Mouse (Mus musculus): ENCODE results near the gene Mvb12b. TPM values are rescaled to one million over a fixed set of nuclear protein-coding genes. Genes with fewer than 3 reads are reported as not detected.
A peak's percentile ranks its signal among the peaks of the same experiment; 100 is the strongest.

Gene Mvb12b
- total and polyA plus RNA-seq, 2 experiments from 2014 or later, result 82.8 to 141 TPM

- ATAC-seq (no peak), DNase-seq (no peak)
- Histone ChIP-seq H3K4me2 (ENCODE audit: low read depth) (no peak overlapping the region), H3K27me3 (ENCODE audit: insufficient read depth, low read length) (no peaks in the 10 kb centered on the region), H3K9ac (no peak overlapping the region), H3K27ac (ENCODE audit: low read depth, low read length) (peak overlapping the region; percentile 29; the same call in 1 of the 2 replicates), H3K4me3 (ENCODE audit: low read depth, low read length) (no peak overlapping the region), H3K9me3 (ENCODE audit: low read length) (no peaks in the 10 kb centered on the region), H3K4me1 (ENCODE audit: insufficient read depth) (0 out of 2 replicates have a peak, but pooled peaks cover 19% of the 10 kb centered on the region), H3K36me3 (ENCODE audit: insufficient read depth) (peaks cover 18% of the 10 kb centered on the region)
- 39% methylated on average over 8 of the region's 8 CpGs for WGBS
- no peak for TF ChIP-seq CTCF (IDR thresholded peaks at IDR 0.05; ENCODE audit: low read depth)
Observed at GRCm38 (mm10) chr2:33813501-33814240, 74.1 kb downstream of the Mvb12b start.

GRCm38 (mm10) chr2:33812980-33813379, 74.8 kb downstream of the Mvb12b start:
- 16% methylated on average over 11 of the region's 11 CpGs for WGBS
- Histone ChIP-seq H3K4me2 (ENCODE audit: low read depth) (no peak overlapping the region), H3K27me3 (ENCODE audit: insufficient read depth, low read length) (no peaks in the 10 kb centered on the region), H3K4me3 (ENCODE audit: low read depth, low read length) (no peak overlapping the region), H3K9ac (no peak overlapping the region), H3K27ac (ENCODE audit: low read depth, low read length) (0 out of 2 replicates have a peak overlapping the region, but pooled peaks have one; percentile 29), H3K4me1 (ENCODE audit: insufficient read depth) (0 out of 2 replicates have a peak, but pooled peaks cover 19% of the 10 kb centered on the region), H3K36me3 (ENCODE audit: insufficient read depth) (peaks cover 17% of the 10 kb centered on the region), H3K9me3 (ENCODE audit: low read length) (no peaks in the 10 kb centered on the region)
- ATAC-seq, result peak; percentile 73
- peak; percentile 69 for DNase-seq
- no peak for TF ChIP-seq CTCF (IDR thresholded peaks at IDR 0.05; ENCODE audit: low read depth)

GRCm38 (mm10) chr2:33811349-33811890, 76.3 kb downstream of the Mvb12b start:
- no peaks in the 10 kb centered on the region for H3K27me3 ChIP-seq (ENCODE audit: insufficient read depth, low read length)
- DNase-seq (no peak), ATAC-seq (no peak)
- H3K36me3 ChIP-seq (ENCODE audit: insufficient read depth), result peaks cover 10% of the 10 kb centered on the region
- no peak for TF ChIP-seq CTCF (IDR thresholded peaks at IDR 0.05; ENCODE audit: low read depth)
- 0 out of 2 replicates have a peak, but pooled peaks cover 19% of the 10 kb centered on the region for H3K4me1 ChIP-seq (ENCODE audit: insufficient read depth)
- WGBS, result 43% methylated on average over 17 of the region's 17 CpGs
- no peaks in the 10 kb centered on the region for H3K9me3 ChIP-seq (ENCODE audit: low read length)
- no peak overlapping the region for H3K4me3 ChIP-seq (ENCODE audit: low read depth, low read length)
- H3K9ac ChIP-seq, result no peak overlapping the region
- H3K4me2 ChIP-seq (ENCODE audit: low read depth), result no peak overlapping the region
- no peak overlapping the region for H3K27ac ChIP-seq (ENCODE audit: low read depth, low read length)

- DNase-seq (no peak), ATAC-seq (no peak)
- Histone ChIP-seq H3K27ac (ENCODE audit: low read depth, low read length) (no peak overlapping the region; the same call in 1 of the 2 replicates), H3K27me3 (ENCODE audit: insufficient read depth, low read length) (no peaks in the 10 kb centered on the region), H3K36me3 (ENCODE audit: insufficient read depth) (peaks cover 18% of the 10 kb centered on the region), H3K4me1 (ENCODE audit: insufficient read depth) (0 out of 2 replicates have a peak, but pooled peaks cover 19% of the 10 kb centered on the region), H3K9ac (no peak overlapping the region), H3K4me3 (ENCODE audit: low read depth, low read length) (no peak overlapping the region), H3K9me3 (ENCODE audit: low read length) (no peaks in the 10 kb centered on the region), H3K4me2 (ENCODE audit: low read depth) (no peak overlapping the region)
- TF ChIP-seq CTCF (IDR thresholded peaks at IDR 0.05; ENCODE audit: low read depth), result no peak
- 84% methylated on average over 3 of the region's 3 CpGs for WGBS
Observed at GRCm38 (mm10) chr2:33809081-33809480, 78.7 kb downstream of the Mvb12b start.

GRCm38 (mm10) chr2:33808032-33808431, 79.7 kb downstream of the Mvb12b start:
- H3K9ac ChIP-seq, result no peak overlapping the region
- ATAC-seq (no peak), DNase-seq (no peak)
- no peak overlapping the region for H3K4me2 ChIP-seq (ENCODE audit: low read depth)
- no peaks in the 10 kb centered on the region for H3K27me3 ChIP-seq (ENCODE audit: insufficient read depth, low read length)
- H3K4me3 ChIP-seq (ENCODE audit: low read depth, low read length), result no peak overlapping the region
- peaks cover 19% of the 10 kb centered on the region; the same call in 1 of the 2 replicates for H3K4me1 ChIP-seq (ENCODE audit: insufficient read depth)
- peaks cover 18% of the 10 kb centered on the region for H3K36me3 ChIP-seq (ENCODE audit: insufficient read depth)
- no peak for TF ChIP-seq CTCF (IDR thresholded peaks at IDR 0.05; ENCODE audit: low read depth)
- H3K27ac ChIP-seq (ENCODE audit: low read depth, low read length), result no peak overlapping the region
- H3K9me3 ChIP-seq (ENCODE audit: low read length), result no peaks in the 10 kb centered on the region
- WGBS, result 95% methylated on average over 5 of the region's 5 CpGs

- peaks cover 6% of the 10 kb centered on the region; the same call in 1 of the 2 replicates for H3K4me1 ChIP-seq (ENCODE audit: insufficient read depth)
- H3K36me3 ChIP-seq (ENCODE audit: insufficient read depth), result peaks cover 34% of the 10 kb centered on the region
- no peak for ATAC-seq
- no peak overlapping the region for H3K4me2 ChIP-seq (ENCODE audit: low read depth)
- no peak for TF ChIP-seq CTCF (IDR thresholded peaks at IDR 0.05; ENCODE audit: low read depth)
- no peaks in the 10 kb centered on the region for H3K27me3 ChIP-seq (ENCODE audit: insufficient read depth, low read length)
- no peak overlapping the region for H3K4me3 ChIP-seq (ENCODE audit: low read depth, low read length)
- H3K9ac ChIP-seq, result no peak overlapping the region
- DNase-seq, result no peak
- no peaks in the 10 kb centered on the region for H3K9me3 ChIP-seq (ENCODE audit: low read length)
- no peak overlapping the region for H3K27ac ChIP-seq (ENCODE audit: low read depth, low read length)
- WGBS, result 78% methylated on average over 11 of the region's 11 CpGs
Observed at GRCm38 (mm10) chr2:33805640-33806039, 82.1 kb downstream of the Mvb12b start.

GRCm38 (mm10) chr2:33803717-33804214, 84.0 kb downstream of the Mvb12b start:
- H3K36me3 ChIP-seq (ENCODE audit: insufficient read depth), result peaks cover 46% of the 10 kb centered on the region
- no peak overlapping the region for H3K4me3 ChIP-seq (ENCODE audit: low read depth, low read length)
- no peak overlapping the region for H3K27ac ChIP-seq (ENCODE audit: low read depth, low read length)
- H3K4me2 ChIP-seq (ENCODE audit: low read depth), result no peak overlapping the region
- ATAC-seq (0 out of 2 replicates have a peak, but pooled peaks have one; percentile 30), DNase-seq (no peak)
- H3K4me1 ChIP-seq (ENCODE audit: insufficient read depth), result no peaks in the 10 kb centered on the region; the same call in 1 of the 2 replicates
- H3K9me3 ChIP-seq (ENCODE audit: low read length), result no peaks in the 10 kb centered on the region
- no peak overlapping the region for H3K9ac ChIP-seq
- WGBS, result 77% methylated on average over 4 of the region's 4 CpGs
- no peak for TF ChIP-seq CTCF (IDR thresholded peaks at IDR 0.05; ENCODE audit: low read depth)
- H3K27me3 ChIP-seq (ENCODE audit: insufficient read depth, low read length), result no peaks in the 10 kb centered on the region

All from forebrain, postnatal 0 days (tissue).